Mouse (Mus musculus) bone marrow, adult 2 months (tissue): ENCODE results near the gene Atn1. TPM values are rescaled to one million over a fixed set of nuclear protein-coding genes. Genes with fewer than 3 reads are reported as not detected.
A peak's percentile ranks its signal among the peaks of the same experiment; 100 is the strongest.

Source experiments
- H3K27ac ChIP-seq: fragments of 200-500 bp; 2 replicates; pipeline ENCODE4 v1.5.1; 2012; ENCODE audit warnings: low read depth, mild to moderate bottlenecking, control low read depth, inconsistent platforms, low read length; ENCODE audit not compliant: control insufficient read depth, poor library complexity, insufficient read depth
- H3K4me1 ChIP-seq: fragments of 200-500 bp; 2 replicates; pipeline ENCODE4 v1.6.1; 2011; ENCODE audit warnings: low read length; ENCODE audit not compliant: control insufficient read depth, insufficient read depth
- H3K4me3 ChIP-seq: fragments of 200-500 bp; replicated peaks from 2 replicates; pipeline ENCODE3; 2011; ENCODE audit warnings: mild to moderate bottlenecking, low read depth, low read length, control low read depth; ENCODE audit not compliant: control insufficient read depth
- CTCF ChIP-seq: fragments of 200-500 bp; IDR thresholded peaks from 2 replicates; pipeline ENCODE4 v1.5.1; 2011; ENCODE audit warnings: low read length, control low read depth; ENCODE audit not compliant: control insufficient read depth, insufficient read depth
- POLR2A ChIP-seq: fragments of 200-500 bp; IDR thresholded peaks from 2 replicates; pipeline ENCODE4 v1.6.1; 2011; ENCODE audit warnings: low read depth, mild to moderate bottlenecking, control low read depth, low read length, borderline replicate concordance; ENCODE audit not compliant: control insufficient read depth
- WGBS: fragments of 180-500 bp; shearing (Covaris S2); methylation state at CpG from one replicate; pipeline ENCODE4 v1.1.7; 2018; 5-methylcytosine and 5-hydroxymethylcytosine counted together
- polyA plus RNA-seq: library from polyadenylated mRNA; stranded (reverse); fragments of >200 nt; gene quantifications from 2 replicates; pipeline ENCODE4 v1.2.4, GENCODE M21; 2011; ENCODE audit warnings: low replicate concordance; ENCODE audit not compliant: missing spikeins, insufficient read depth, insufficient read length

The Atn1 gene
- polyA plus RNA-seq, 1 experiment = 19.1 TPM

GRCm38 (mm10) chr6:124746654-124747632 lies 9.4 kb downstream of the Atn1 start:
- TF ChIP-seq POLR2A = no peak
- no peak for TF ChIP-seq CTCF
- H3K4me3 ChIP-seq = no peak overlapping the region
- WGBS = 89% methylated on average over 7 of the region's 7 CpGs

GRCm38 (mm10) chr6:124746296-124746605 lies 10.1 kb downstream of the Atn1 start:
- 20% methylated on average over 8 of the region's 8 CpGs for WGBS
- H3K4me1 ChIP-seq = no peaks in the 10 kb centered on the region; the same call in 1 of the 2 replicates
- H3K27ac ChIP-seq = peak overlapping the region; percentile 90
- peak overlapping the region; percentile 78 for H3K4me3 ChIP-seq
- TF ChIP-seq CTCF = no peak
- TF ChIP-seq POLR2A = no peak

More at GRCm38 (mm10) chr6:124746654-124747632, 9.4 kb downstream of the Atn1 start:
- Histone ChIP-seq H3K4me1 (no peaks in the 10 kb centered on the region; the same call in 1 of the 2 replicates), H3K27ac (no peak overlapping the region)

- Histone ChIP-seq H3K4me1 (no peaks in the 10 kb centered on the region; the same call in 1 of the 2 replicates), H3K27ac (peak overlapping the region; percentile 90)
- under 1% methylated on average over 85 of the region's 85 CpGs for WGBS
These were observed 10.6 kb downstream of the Atn1 start for GRCm38 (mm10) chr6:124745490-124746295.

GRCm38 (mm10) chr6:124744755-124745321 lies 11.5 kb downstream of the Atn1 start:
- TF ChIP-seq POLR2A (no peak), CTCF (no peak)
- Histone ChIP-seq H3K4me3 (peak overlapping the region; percentile 8), H3K4me1 (peaks cover 2% of the 10 kb centered on the region; the same call in 1 of the 2 replicates), H3K27ac (peak overlapping the region; percentile 90)
- WGBS = 77% methylated on average over 26 of the region's 26 CpGs

More at GRCm38 (mm10) chr6:124745490-124746295, 10.6 kb downstream of the Atn1 start:
- TF ChIP-seq POLR2A = peak; percentile 68; the same call in 1 of the 2 replicates
- TF ChIP-seq CTCF = peak; percentile 66
- H3K4me3 ChIP-seq = peak overlapping the region; percentile 78

GRCm38 (mm10) chr6:124743647-124744046 lies 12.7 kb downstream of the Atn1 start:
- H3K4me1 ChIP-seq = peaks cover 6% of the 10 kb centered on the region
- WGBS = 88% methylated on average over 8 of the region's 8 CpGs
- H3K27ac ChIP-seq = no peak overlapping the region
- TF ChIP-seq POLR2A (no peak), CTCF (no peak)
- H3K4me3 ChIP-seq = no peak overlapping the region

- H3K4me3 ChIP-seq = no peak overlapping the region
- no peak overlapping the region for H3K27ac ChIP-seq
- H3K4me1 ChIP-seq = peaks cover 6% of the 10 kb centered on the region
- 84% methylated on average over 15 of the region's 15 CpGs for WGBS
- TF ChIP-seq CTCF (no peak), POLR2A (no peak; the same call in 1 of the 2 replicates)
These were observed 13.3 kb downstream of the Atn1 start for GRCm38 (mm10) chr6:124742839-124743514.

GRCm38 (mm10) chr6:124741842-124742241 lies 14.5 kb downstream of the Atn1 start:
- Histone ChIP-seq H3K4me3 (no peak overlapping the region), H3K27ac (peak overlapping the region; percentile 85), H3K4me1 (peaks cover 6% of the 10 kb centered on the region)
- no peak for TF ChIP-seq POLR2A
- TF ChIP-seq CTCF = no peak
- WGBS = 83% methylated on average over 3 of the region's 3 CpGs

GRCm38 (mm10) chr6:124740888-124741761 lies 15.2 kb downstream of the Atn1 start, which contains the start of gene Grcc10:
Grcc10 (minus strand) TSS chr6:124741374.
- peak within 1 kb of the TSS; percentile 97 for H3K27ac ChIP-seq
- WGBS = under 1% methylated on average over 41 of the region's 41 CpGs
- peaks cover 6% of the 10 kb centered on the region for H3K4me1 ChIP-seq
- peak; percentile 56 for TF ChIP-seq POLR2A
- TF ChIP-seq CTCF = no peak
- H3K4me3 ChIP-seq = peak within 1 kb of the TSS; percentile 83
